Mouse (Mus musculus): ENCODE measurements around the gene Etv5. TPM values are rescaled to one million over a fixed set of nuclear protein-coding genes. Genes with fewer than 3 reads are reported as not detected.
A peak's percentile ranks its signal among the peaks of the same experiment; 100 is the strongest.

Gene Etv5
- total and polyA plus RNA-seq, 3 experiments, result 2.6 to 4.5 (median 3.5) TPM

DNA sequence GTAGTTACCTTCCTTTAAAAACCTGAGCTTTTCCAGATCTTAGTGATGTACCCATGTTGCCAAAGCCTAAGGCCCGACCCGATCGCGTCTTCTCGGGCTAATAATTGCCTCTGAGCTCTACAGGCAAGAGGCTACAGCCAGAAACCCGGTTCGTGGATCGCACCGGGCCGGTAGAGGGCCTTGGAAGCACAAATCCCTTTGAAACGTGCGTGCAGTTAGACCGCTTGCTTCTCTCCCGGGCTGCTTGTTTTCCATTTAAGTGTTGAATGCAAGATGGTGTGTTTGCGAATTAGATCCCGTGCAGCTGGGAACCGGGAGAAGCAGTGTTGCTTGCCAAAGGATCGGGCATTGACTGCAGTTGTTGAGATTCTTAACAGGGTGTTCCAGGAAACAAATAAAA lies 750 bp upstream of the Etv5 start:
- peak overlapping the region; percentile 43 to 66 (median 55) for H3K4me3 ChIP-seq (replicated peaks in 1 of 3; ENCODE audit: low read depth in 2 of 3, low read length in 2 of 3, poor library complexity in 1 of 3)
- dilution Hi-C loops (cut with MboI; ENCODE audit: extremely low pct_ligation_motif_present, extremely low pct_unique_long_range_greater_than_20kb, low sequenced_read_pairs) (no loop called here), in situ Hi-C loops (cut with MboI; ENCODE audit: low pct_ligation_motif_present, low pct_unique_long_range_greater_than_20kb, low sequenced_read_pairs) (loop anchor here (5.0 kb wide), 1 partner anchor 97 kb away; no protein-coding TSS in a partner anchor)
- peak overlapping the region; percentile 55 for H3K4me2 ChIP-seq (ENCODE audit: insufficient read depth, low read depth, poor library complexity, severe bottlenecking)
- H3K79me2 ChIP-seq (replicated peaks; ENCODE audit: control insufficient read depth, extremely low read depth, insufficient read depth, poor library complexity, severe bottlenecking), result no peaks in the 10 kb centered on the region
- H3K36me3 ChIP-seq (replicated peaks in 1 of 2; ENCODE audit: control insufficient read depth in 1 of 2, insufficient read depth in 1 of 2, low read length in 1 of 2), result no peaks in the 10 kb centered on the region
- H3K27ac ChIP-seq (ENCODE audit: insufficient read depth, low read depth), result no peak overlapping the region
- peaks cover 34% of the 10 kb centered on the region for H3K27me3 ChIP-seq (replicated peaks)
- peaks cover 4 to 31% of the 10 kb centered on the region in 2 experiments; a peak in 2 of 4 replicates for H3K4me1 ChIP-seq (ENCODE audit: control insufficient read depth in 1 of 2, insufficient read depth in 2 of 2)
- peak overlapping the region; percentile 74 for H3K9ac ChIP-seq (ENCODE audit: insufficient read depth, low read depth)
- no peaks in the 10 kb centered on the region for H3K9me3 ChIP-seq (replicated peaks; ENCODE audit: low read length)
- DNase-seq (ENCODE audit: extremely low read depth), result peak; percentile 28
- TF ChIP-seq SMC3 (IDR thresholded peaks at IDR 0.05; ENCODE audit: low read depth, low read length), result peak; percentile 37
- no peak for TF ChIP-seq TCF12 (IDR thresholded peaks at IDR 0.05; ENCODE audit: low read depth, low read length)
- TF ChIP-seq MEF2A (IDR thresholded peaks at IDR 0.05; ENCODE audit: borderline replicate concordance, low read depth, low read length), result no peak
- no peak for TF ChIP-seq PAX5 (IDR thresholded peaks at IDR 0.05; ENCODE audit: low read length)
- TF ChIP-seq E2F4 (IDR thresholded peaks at IDR 0.05; ENCODE audit: insufficient replicate concordance, low read depth, low read length), result 0 out of 2 replicates have a peak, but pooled peaks have one; percentile 14
- TF ChIP-seq NELFE (IDR thresholded peaks at IDR 0.05; ENCODE audit: low read depth, low read length), result no peak
- TF ChIP-seq ZC3H11A (IDR thresholded peaks at IDR 0.05; ENCODE audit: low read depth, low read length), result no peak
- no peak for TF ChIP-seq MAZ (IDR thresholded peaks at IDR 0.05; ENCODE audit: low read depth, low read length)
- no peak for TF ChIP-seq GABPA (IDR thresholded peaks at IDR 0.05; ENCODE audit: insufficient replicate concordance, low read depth, low read length)
- no peak for TF ChIP-seq CHD1 (IDR thresholded peaks at IDR 0.05; ENCODE audit: low read depth, low read length)
- TF ChIP-seq UBTF (IDR thresholded peaks at IDR 0.05; ENCODE audit: low read depth, low read length), result no peak
- TF ChIP-seq TBP (conservative IDR thresholded peaks at IDR 0.05; ENCODE audit: low read depth, low read length), result no peak
- no peak for TF ChIP-seq POLR2A (IDR thresholded peaks at IDR 0.05; ENCODE audit: low read depth, low read length)
- no peak for TF ChIP-seq CHD2 (IDR thresholded peaks at IDR 0.05; ENCODE audit: low read length)
- no peak for TF ChIP-seq RCOR1 (conservative IDR thresholded peaks at IDR 0.05; ENCODE audit: low read depth, low read length)
- TF ChIP-seq MXI1 (IDR thresholded peaks at IDR 0.05; ENCODE audit: low read depth, low read length), result no peak
- peak; percentile 7; the same call in 1 of the 2 replicates for TF ChIP-seq SIN3A (IDR thresholded peaks at IDR 0.05; ENCODE audit: low read length)
- TF ChIP-seq ZMIZ1 (IDR thresholded peaks at IDR 0.05; ENCODE audit: low read depth, low read length), result no peak
- no peak for TF ChIP-seq POLR2AphosphoS2 (IDR thresholded peaks at IDR 0.05; ENCODE audit: low read depth, low read length)
- no peak for TF ChIP-seq HCFC1 (IDR thresholded peaks at IDR 0.05; ENCODE audit: low read depth, low read length)
- no peak for TF ChIP-seq JUN (IDR thresholded peaks at IDR 0.05; ENCODE audit: insufficient read depth, low read depth, low read length)
- TF ChIP-seq KAT2A (IDR thresholded peaks at IDR 0.05; ENCODE audit: insufficient replicate concordance, low read length), result no peak
- no peak for TF ChIP-seq IRF4 (IDR thresholded peaks at IDR 0.05; ENCODE audit: low read depth, low read length)
- no peak for TF ChIP-seq USF2 (conservative IDR thresholded peaks at IDR 0.05; ENCODE audit: low read depth, low read length)
- TF ChIP-seq MYC (IDR thresholded peaks at IDR 0.05; ENCODE audit: low read depth, low read length), result no peak
- no peak for TF ChIP-seq USF1 (IDR thresholded peaks at IDR 0.05; ENCODE audit: low read depth, low read length)
- TF ChIP-seq JUND (conservative IDR thresholded peaks at IDR 0.05; ENCODE audit: low read depth, low read length), result no peak
- TF ChIP-seq ELF1 (IDR thresholded peaks at IDR 0.05; ENCODE audit: low read depth, low read length), result no peak
- no peak for TF ChIP-seq NRF1 (IDR thresholded peaks at IDR 0.05; ENCODE audit: low read depth, low read length)
- peak; percentile 16; the same call in 1 of the 2 replicates for TF ChIP-seq BHLHE40 (IDR thresholded peaks at IDR 0.05; ENCODE audit: low read depth, low read length)
- TF ChIP-seq CTCF (conservative IDR thresholded peaks at IDR 0.05 in 1 of 2, IDR thresholded peaks at IDR 0.05 in 1 of 2; ENCODE audit: low read depth in 2 of 2, low read length in 2 of 2), result peak in 1 of 2 experiments; percentile 48; a peak in 2 of 4 replicates
- TF ChIP-seq EP300 (IDR thresholded peaks at IDR 0.05; ENCODE audit: low read length), result no peak
- no peak for TF ChIP-seq ZKSCAN1 (IDR thresholded peaks at IDR 0.05; ENCODE audit: borderline replicate concordance, low read depth, low read length)
- TF ChIP-seq RAD21 (IDR thresholded peaks at IDR 0.05; ENCODE audit: low read depth, low read length), result peak; percentile 13
- no peak; the same call in 1 of the 2 replicates for TF ChIP-seq ZNF384 (IDR thresholded peaks at IDR 0.05; ENCODE audit: low read depth, low read length)
- no peak for TF ChIP-seq MAX (IDR thresholded peaks at IDR 0.05; ENCODE audit: low read length)
- no peak for TF ChIP-seq ETS1 (conservative IDR thresholded peaks at IDR 0.05; ENCODE audit: low read depth, low read length)
- TF ChIP-seq MAFK (IDR thresholded peaks at IDR 0.05; ENCODE audit: insufficient replicate concordance, low read length), result no peak

All from CH12.LX (cell line).